Mouse (Mus musculus): Measurements from ENCODE around the gene Prrc2b.

DNA sequence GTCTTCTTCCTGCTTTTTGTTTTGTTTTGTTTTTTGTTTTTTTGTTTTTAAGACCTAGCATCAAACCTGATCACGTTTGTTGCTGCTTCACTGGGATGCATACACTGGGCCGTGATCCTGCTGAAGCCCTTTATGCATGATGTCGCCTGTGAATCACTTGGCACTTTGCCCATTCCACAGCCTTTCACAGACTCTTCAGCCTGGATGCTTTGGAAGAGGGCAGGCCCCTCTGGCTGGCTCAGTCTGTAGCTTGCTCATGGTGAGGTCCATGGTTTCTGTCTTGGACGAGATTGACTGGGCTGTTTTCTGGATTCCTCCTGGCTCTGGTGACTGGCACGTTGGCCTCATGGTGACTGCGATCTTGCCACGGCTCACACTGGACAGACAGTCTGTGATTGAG, 50.6 kb downstream of the Prrc2b start:
- no peak for TF ChIP-seq CTCF (IDR thresholded peaks at IDR 0.05; ENCODE audit: low read depth)
- TF ChIP-seq EP300 (optimal IDR thresholded peaks at IDR 0.05): no peak

Measured in stomach, postnatal 0 days (tissue).